Mouse (Mus musculus) liver, postnatal 0 days (tissue): Measurements from ENCODE around the gene Fgd4. TPM values are rescaled to one million over a fixed set of nuclear protein-coding genes. Genes with fewer than 3 reads are reported as not detected.
A peak's percentile ranks its signal among the peaks of the same experiment; 100 is the strongest.

Experiments used
- ATAC-seq: fragments of 200-750 bp; cut with Nextera tagmentation; 2 replicates; pipeline ENCODE4 v1.8.0; 2017; ENCODE audit warnings: mild to moderate bottlenecking, moderate library complexity
- DNase-seq: peaks from one replicate; pipeline ENCODE4 v3.0.0-alpha.2; 2016
- H3K27ac ChIP-seq: fragments of 300-500 bp; sonication (generic); 2 replicates; pipeline ENCODE4 v1.5.1; 2014; ENCODE audit warnings: antibody characterized with exemption, moderate library complexity, mild to moderate bottlenecking, low read depth
- H3K27me3 ChIP-seq: fragments of 300-500 bp; sonication (generic); 2 replicates; pipeline ENCODE4 v1.6.1; 2014; ENCODE audit warnings: low read length, control low read depth, mixed read lengths; ENCODE audit not compliant: insufficient read depth
- H3K36me3 ChIP-seq: fragments of 300-500 bp; sonication (generic); replicated peaks from 2 replicates; pipeline ENCODE4 v1.6.1; 2014; ENCODE audit warnings: mild to moderate bottlenecking, control low read depth, low read length, moderate library complexity, mixed read lengths; ENCODE audit not compliant: insufficient read depth
- H3K4me1 ChIP-seq: fragments of 300-500 bp; sonication (generic); 2 replicates; pipeline ENCODE4 v1.6.1; 2014; ENCODE audit warnings: antibody characterized with exemption, mild to moderate bottlenecking, control low read depth; ENCODE audit not compliant: insufficient read depth
- H3K4me2 ChIP-seq: fragments of 300-500 bp; sonication (generic); 2 replicates; pipeline ENCODE4 v1.6.1; 2014; ENCODE audit warnings: low read depth, mild to moderate bottlenecking, low read length, moderate library complexity, mixed read lengths
- H3K4me3 ChIP-seq: fragments of 300-500 bp; sonication (generic); 2 replicates; pipeline ENCODE4 v1.5.1; 2014; ENCODE audit warnings: low read depth, low read length
- H3K9ac ChIP-seq: fragments of 300-500 bp; sonication (generic); replicated peaks from 2 replicates; pipeline ENCODE4 v1.6.1; 2014; ENCODE audit warnings: mild to moderate bottlenecking, moderate library complexity
- H3K9me3 ChIP-seq: fragments of 300-500 bp; sonication (generic); 2 replicates; pipeline ENCODE4 v1.6.1; 2016; ENCODE audit warnings: mild to moderate bottlenecking, control low read depth, low read length, mixed read lengths
- CTCF ChIP-seq: sonication (generic); IDR thresholded peaks from 2 replicates; pipeline ENCODE4 v1.5.1; 2016; ENCODE audit warnings: antibody characterized with exemption, low read depth
- EP300 ChIP-seq: IDR thresholded peaks from 2 replicates; pipeline ENCODE4 v1.6.1; 2016; ENCODE audit warnings: antibody characterized with exemption, low read depth, mild to moderate bottlenecking
- WGBS: fragments of 180-500 bp; shearing (Covaris S2); extraction: QIAGEN DNeasy Blood & Tissue Kit; methylation state at CpG from one replicate; pipeline ENCODE4 v1.1.7; 2014; ENCODE audit not compliant: insufficient replicate concordance; 5-methylcytosine and 5-hydroxymethylcytosine counted together
- polyA plus RNA-seq: library from polyadenylated mRNA; unstranded; fragments of >200 nt; fragmentation: Nextera tagmentation; extraction: Ambion mirVana; gene quantifications from 2 replicates; pipeline ENCODE4 v1.2.1, GENCODE M21; 2015

Fgd4 gene
- polyA plus RNA-seq: 1.9 and 2.1 TPM in 2 replicates

- H3K36me3 ChIP-seq: no peaks in the 10 kb centered on the region
- no peaks in the 10 kb centered on the region for H3K9me3 ChIP-seq
- peak within 1 kb of the TSS; percentile 85 for H3K4me2 ChIP-seq
- 35% methylated on average over 5 of the region's 5 CpGs for WGBS
- TF ChIP-seq EP300: no peak
- no peak for TF ChIP-seq CTCF
- no peak for ATAC-seq
- H3K27ac ChIP-seq: peak within 1 kb of the TSS; percentile 69
- H3K4me3 ChIP-seq: peak within 1 kb of the TSS; percentile 61
- H3K27me3 ChIP-seq: 0 out of 2 replicates have a peak, but pooled peaks cover 3% of the 10 kb centered on the region
- H3K9ac ChIP-seq: peak within 1 kb of the TSS; percentile 71
- DNase-seq: no peak
- peaks cover 7% of the 10 kb centered on the region for H3K4me1 ChIP-seq
These were observed at the start of gene Fgd4 for GRCm38 (mm10) chr16:16600461-16600860. Fgd4 (minus strand) TSS chr16:16600549.

DNA sequence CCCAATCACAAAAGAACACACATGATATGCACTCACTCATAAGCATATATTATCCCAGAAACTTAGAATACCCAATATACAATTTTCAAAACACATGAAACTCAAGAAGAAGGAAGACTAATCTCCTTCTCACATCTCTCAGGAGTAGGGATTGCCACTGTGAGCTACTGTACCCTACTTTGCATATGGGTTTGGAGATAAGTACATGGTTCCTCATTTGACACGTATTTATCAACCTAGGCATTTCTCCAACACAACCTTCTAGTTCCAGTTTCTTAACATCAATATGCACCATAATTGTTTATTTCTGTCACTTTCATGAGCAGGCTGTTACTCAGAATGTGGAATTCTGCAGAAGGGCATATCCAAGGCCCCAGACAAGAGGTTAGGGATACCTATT lies 44.8 kb upstream of the Fgd4 start:
- TF ChIP-seq CTCF (no peak), EP300 (no peak)
- Histone ChIP-seq H3K4me1 (no peaks in the 10 kb centered on the region), H3K9ac (no peak overlapping the region), H3K9me3 (no peaks in the 10 kb centered on the region), H3K4me2 (no peak overlapping the region), H3K36me3 (no peaks in the 10 kb centered on the region), H3K27me3 (no peaks in the 10 kb centered on the region), H3K4me3 (no peak overlapping the region), H3K27ac (no peak overlapping the region)
- no peak for DNase-seq
- no peak for ATAC-seq
- WGBS: 23% methylated on average over 1 of the region's 1 CpGs

- ATAC-seq: no peak
- H3K4me1 ChIP-seq: no peaks in the 10 kb centered on the region
- H3K4me3 ChIP-seq: no peak overlapping the region
- no peak overlapping the region for H3K9ac ChIP-seq
- TF ChIP-seq EP300: no peak
- no peak for TF ChIP-seq CTCF
- H3K27ac ChIP-seq: no peak overlapping the region
- no peak overlapping the region for H3K4me2 ChIP-seq
- no peaks in the 10 kb centered on the region for H3K9me3 ChIP-seq
- no peaks in the 10 kb centered on the region for H3K36me3 ChIP-seq
- H3K27me3 ChIP-seq: no peaks in the 10 kb centered on the region
- no peak for DNase-seq
These were observed 33.4 kb upstream of the Fgd4 start for GRCm38 (mm10) chr16:16633730-16634129.

DNA sequence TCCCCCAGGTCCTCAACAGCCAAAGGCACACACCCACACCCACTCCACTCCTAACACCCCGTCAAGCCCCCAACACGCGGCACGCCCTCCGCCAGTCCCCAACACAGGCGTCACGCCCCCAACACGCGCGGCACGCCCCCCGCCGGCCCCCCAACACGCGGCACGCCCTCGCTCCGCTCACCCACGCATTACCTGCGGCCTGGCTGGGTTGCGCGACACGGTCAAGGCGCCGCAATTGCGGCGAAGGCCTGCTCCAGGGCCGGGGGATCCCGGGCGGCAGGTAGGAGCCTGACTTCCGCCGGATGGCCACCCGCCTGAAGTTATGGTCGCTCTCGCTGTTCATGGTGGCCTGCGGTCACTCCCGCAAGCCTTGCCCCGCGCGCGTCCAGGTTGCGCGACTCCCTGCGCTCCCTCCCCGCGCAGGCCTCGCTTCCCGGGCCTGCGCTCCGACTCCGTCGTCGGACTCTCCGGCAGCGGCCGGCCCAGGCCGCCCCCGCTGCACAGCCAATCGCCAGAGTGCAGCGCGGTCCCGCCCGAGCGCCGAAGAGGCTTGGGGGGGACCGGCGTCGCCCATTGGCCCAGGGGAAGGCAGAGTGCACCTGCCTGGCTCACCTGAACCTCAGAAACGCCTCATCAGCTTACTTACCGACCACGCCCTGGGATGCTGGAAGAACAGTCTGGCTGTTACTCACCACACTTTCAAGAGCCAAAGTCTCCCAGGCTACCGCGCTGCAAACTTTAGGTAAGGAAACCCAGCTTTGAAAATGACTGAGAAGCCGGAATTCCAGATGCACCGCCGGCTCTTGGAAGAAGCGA lies 555 bp downstream of the Fgd4 start:
- Histone ChIP-seq H3K4me3 (peak overlapping the region; percentile 61), H3K9ac (peak overlapping the region; percentile 71), H3K4me1 (peaks cover 7% of the 10 kb centered on the region), H3K9me3 (no peaks in the 10 kb centered on the region), H3K36me3 (no peaks in the 10 kb centered on the region), H3K27ac (peak overlapping the region; percentile 69), H3K4me2 (peak overlapping the region; percentile 85), H3K27me3 (0 out of 2 replicates have a peak, but pooled peaks cover 3% of the 10 kb centered on the region)
- WGBS: 1% methylated on average over 66 of the region's 77 CpGs
- DNase-seq (peak; percentile 66), ATAC-seq (peak; percentile 96)
- TF ChIP-seq EP300: no peak
- TF ChIP-seq CTCF: no peak

- TF ChIP-seq EP300 (no peak), CTCF (peak; percentile 47)
- Histone ChIP-seq H3K4me1 (peaks cover 7% of the 10 kb centered on the region), H3K4me2 (no peak overlapping the region), H3K27me3 (0 out of 2 replicates have a peak, but pooled peaks cover 3% of the 10 kb centered on the region), H3K4me3 (no peak overlapping the region), H3K9ac (no peak overlapping the region), H3K36me3 (no peaks in the 10 kb centered on the region), H3K9me3 (no peaks in the 10 kb centered on the region), H3K27ac (no peak overlapping the region)
- ATAC-seq: no peak
- no peak for DNase-seq
These were observed 3.8 kb downstream of the Fgd4 start for GRCm38 (mm10) chr16:16596582-16596981.

GRCm38 (mm10) chr16:16592622-16593021 lies 7.7 kb downstream of the Fgd4 start:
- H3K4me2 ChIP-seq: no peak overlapping the region
- H3K9ac ChIP-seq: no peak overlapping the region
- ATAC-seq (no peak), DNase-seq (no peak)
- no peaks in the 10 kb centered on the region for H3K9me3 ChIP-seq
- H3K36me3 ChIP-seq: no peaks in the 10 kb centered on the region
- no peaks in the 10 kb centered on the region for H3K4me1 ChIP-seq
- H3K4me3 ChIP-seq: no peak overlapping the region
- no peak for TF ChIP-seq CTCF
- no peak for TF ChIP-seq EP300
- no peaks in the 10 kb centered on the region for H3K27me3 ChIP-seq
- no peak overlapping the region for H3K27ac ChIP-seq
